Mouse (Mus musculus) liver, postnatal 0 days (tissue): ENCODE results near the gene Igsf11. TPM values are rescaled to one million over a fixed set of nuclear protein-coding genes. Genes with fewer than 3 reads are reported as not detected.

Source experiments
- ATAC-seq: fragments of 200-750 bp; cut with Nextera tagmentation; 2 replicates; pipeline ENCODE4 v1.8.0; 2017; ENCODE audit warnings: mild to moderate bottlenecking, moderate library complexity
- DNase-seq: peaks from one replicate; pipeline ENCODE4 v3.0.0-alpha.2; 2016
- H3K27ac ChIP-seq: fragments of 300-500 bp; sonication (generic); 2 replicates; pipeline ENCODE4 v1.5.1; 2014; ENCODE audit warnings: antibody characterized with exemption, moderate library complexity, mild to moderate bottlenecking, low read depth
- H3K27me3 ChIP-seq: fragments of 300-500 bp; sonication (generic); 2 replicates; pipeline ENCODE4 v1.6.1; 2014; ENCODE audit warnings: low read length, control low read depth, mixed read lengths; ENCODE audit not compliant: insufficient read depth
- H3K36me3 ChIP-seq: fragments of 300-500 bp; sonication (generic); replicated peaks from 2 replicates; pipeline ENCODE4 v1.6.1; 2014; ENCODE audit warnings: mild to moderate bottlenecking, control low read depth, low read length, moderate library complexity, mixed read lengths; ENCODE audit not compliant: insufficient read depth
- H3K4me1 ChIP-seq: fragments of 300-500 bp; sonication (generic); 2 replicates; pipeline ENCODE4 v1.6.1; 2014; ENCODE audit warnings: antibody characterized with exemption, mild to moderate bottlenecking, control low read depth; ENCODE audit not compliant: insufficient read depth
- H3K4me2 ChIP-seq: fragments of 300-500 bp; sonication (generic); 2 replicates; pipeline ENCODE4 v1.6.1; 2014; ENCODE audit warnings: low read depth, mild to moderate bottlenecking, low read length, moderate library complexity, mixed read lengths
- H3K4me3 ChIP-seq: fragments of 300-500 bp; sonication (generic); 2 replicates; pipeline ENCODE4 v1.5.1; 2014; ENCODE audit warnings: low read depth, low read length
- H3K9ac ChIP-seq: fragments of 300-500 bp; sonication (generic); replicated peaks from 2 replicates; pipeline ENCODE4 v1.6.1; 2014; ENCODE audit warnings: mild to moderate bottlenecking, moderate library complexity
- H3K9me3 ChIP-seq: fragments of 300-500 bp; sonication (generic); 2 replicates; pipeline ENCODE4 v1.6.1; 2016; ENCODE audit warnings: mild to moderate bottlenecking, control low read depth, low read length, mixed read lengths
- CTCF ChIP-seq: sonication (generic); IDR thresholded peaks from 2 replicates; pipeline ENCODE4 v1.5.1; 2016; ENCODE audit warnings: antibody characterized with exemption, low read depth
- EP300 ChIP-seq: IDR thresholded peaks from 2 replicates; pipeline ENCODE4 v1.6.1; 2016; ENCODE audit warnings: antibody characterized with exemption, low read depth, mild to moderate bottlenecking
- WGBS: fragments of 180-500 bp; shearing (Covaris S2); extraction: QIAGEN DNeasy Blood & Tissue Kit; methylation state at CpG from one replicate; pipeline ENCODE4 v1.1.7; 2014; ENCODE audit not compliant: insufficient replicate concordance; 5-methylcytosine and 5-hydroxymethylcytosine counted together
- polyA plus RNA-seq: library from polyadenylated mRNA; unstranded; fragments of >200 nt; fragmentation: Nextera tagmentation; extraction: Ambion mirVana; gene quantifications from 2 replicates; pipeline ENCODE4 v1.2.1, GENCODE M21; 2015

Igsf11 gene
- polyA plus RNA-seq, 1 experiment from 2014 or later, result 2.1 TPM

GRCm38 (mm10) chr16:38961865-38962264 lies 69.4 kb downstream of the Igsf11 start:
- Histone ChIP-seq H3K9me3 (no peaks in the 10 kb centered on the region; the same call in 1 of the 2 replicates), H3K4me1 (no peaks in the 10 kb centered on the region), H3K4me2 (no peak overlapping the region), H3K27me3 (no peaks in the 10 kb centered on the region), H3K27ac (no peak overlapping the region), H3K4me3 (no peak overlapping the region), H3K9ac (no peak overlapping the region), H3K36me3 (no peaks in the 10 kb centered on the region)
- WGBS, result 74% methylated on average over 2 of the region's 2 CpGs
- TF ChIP-seq CTCF (no peak), EP300 (no peak)
- no peak for DNase-seq
- no peak for ATAC-seq

DNA sequence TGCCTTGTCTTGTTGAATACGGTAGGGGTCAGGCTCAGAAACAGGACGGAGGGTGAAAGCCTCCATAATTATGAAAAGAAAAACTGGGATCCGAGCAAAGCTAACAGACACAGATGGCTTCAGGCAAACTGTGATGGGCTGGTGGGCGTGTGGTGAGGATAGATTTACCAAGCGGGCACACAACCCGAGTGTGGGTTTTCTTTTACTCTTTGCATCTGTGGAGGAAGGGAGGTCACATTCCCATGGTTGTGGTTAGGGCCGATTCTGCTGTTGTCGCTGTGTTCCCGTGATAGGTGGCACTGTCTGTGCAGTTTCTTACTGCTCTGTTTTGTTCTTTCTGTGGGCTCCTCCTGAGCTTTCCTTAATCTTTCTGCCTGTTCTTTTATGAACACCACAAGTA lies 70.2 kb downstream of the Igsf11 start:
- Histone ChIP-seq H3K4me2 (no peak overlapping the region), H3K36me3 (no peaks in the 10 kb centered on the region), H3K4me1 (no peaks in the 10 kb centered on the region), H3K9me3 (no peaks in the 10 kb centered on the region), H3K4me3 (no peak overlapping the region), H3K9ac (no peak overlapping the region), H3K27ac (no peak overlapping the region), H3K27me3 (no peaks in the 10 kb centered on the region)
- DNase-seq, result no peak
- 68% methylated on average over 9 of the region's 9 CpGs for WGBS
- no peak for ATAC-seq
- TF ChIP-seq EP300, result no peak
- TF ChIP-seq CTCF, result no peak

DNA sequence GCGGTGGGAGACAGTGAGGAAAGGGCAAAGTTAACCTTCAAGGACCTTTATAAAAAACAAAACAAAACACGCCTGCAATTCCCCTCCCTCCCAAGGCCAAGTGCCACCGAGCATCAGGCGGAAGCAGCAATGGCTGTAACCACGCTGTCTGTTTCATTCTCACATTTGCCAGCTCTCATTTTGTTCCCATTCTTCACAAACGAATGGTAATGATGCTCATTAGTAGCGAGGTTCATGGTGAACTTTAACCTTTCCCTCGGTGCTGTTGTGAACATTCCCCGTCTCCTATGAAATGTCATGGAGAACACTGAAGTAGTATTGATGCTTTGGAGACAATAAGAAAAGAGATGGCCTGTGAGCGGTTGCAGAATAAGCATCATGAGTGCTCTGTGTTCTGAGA lies 74.6 kb downstream of the Igsf11 start:
- no peaks in the 10 kb centered on the region for H3K9me3 ChIP-seq
- no peak overlapping the region for H3K4me2 ChIP-seq
- H3K27ac ChIP-seq, result no peak overlapping the region
- no peak for TF ChIP-seq CTCF
- TF ChIP-seq EP300, result no peak
- no peak overlapping the region for H3K4me3 ChIP-seq
- H3K27me3 ChIP-seq, result no peaks in the 10 kb centered on the region
- DNase-seq, result no peak
- H3K36me3 ChIP-seq, result no peaks in the 10 kb centered on the region
- 81% methylated on average over 10 of the region's 10 CpGs for WGBS
- no peak for ATAC-seq
- H3K4me1 ChIP-seq, result no peaks in the 10 kb centered on the region
- no peak overlapping the region for H3K9ac ChIP-seq

DNA sequence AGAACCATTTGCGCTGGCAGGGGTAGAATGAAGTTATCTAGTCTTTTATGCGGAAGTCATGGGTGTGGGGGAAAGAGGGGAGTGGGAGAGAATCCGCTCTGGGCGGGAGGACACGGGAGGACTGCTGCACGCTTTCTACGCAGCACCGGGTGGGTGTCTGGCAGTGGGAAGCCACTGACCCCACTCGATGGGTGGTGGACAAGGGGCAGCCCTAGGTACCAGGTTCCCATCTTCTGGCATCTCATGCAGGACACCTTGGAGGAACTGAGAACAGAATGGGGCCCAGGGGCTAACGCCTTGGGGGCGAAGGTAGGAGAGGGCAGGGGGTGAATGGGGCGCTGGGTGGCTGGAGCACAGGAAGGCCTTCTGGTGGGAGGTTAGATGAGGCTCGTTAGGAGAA lies 83.7 kb downstream of the Igsf11 start:
- DNase-seq, result no peak
- no peak overlapping the region for H3K9ac ChIP-seq
- H3K27ac ChIP-seq, result no peak overlapping the region
- H3K4me2 ChIP-seq, result no peak overlapping the region
- H3K27me3 ChIP-seq, result no peaks in the 10 kb centered on the region
- no peaks in the 10 kb centered on the region for H3K36me3 ChIP-seq
- 62% methylated on average over 13 of the region's 13 CpGs for WGBS
- no peak for TF ChIP-seq CTCF
- ATAC-seq, result no peak
- H3K9me3 ChIP-seq, result no peaks in the 10 kb centered on the region
- H3K4me3 ChIP-seq, result no peak overlapping the region
- H3K4me1 ChIP-seq, result no peaks in the 10 kb centered on the region

- Histone ChIP-seq H3K36me3 (no peaks in the 10 kb centered on the region), H3K4me1 (no peaks in the 10 kb centered on the region), H3K9ac (no peak overlapping the region), H3K4me2 (no peak overlapping the region), H3K27ac (no peak overlapping the region), H3K9me3 (no peaks in the 10 kb centered on the region), H3K27me3 (no peaks in the 10 kb centered on the region), H3K4me3 (no peak overlapping the region)
- WGBS, result 71% methylated on average over 2 of the region's 2 CpGs
- DNase-seq, result no peak
- no peak for ATAC-seq
- TF ChIP-seq CTCF (no peak), EP300 (no peak)
These were observed 86.1 kb downstream of the Igsf11 start for GRCm38 (mm10) chr16:38978546-38978945.

GRCm38 (mm10) chr16:38980546-38980945 lies 88.1 kb downstream of the Igsf11 start:
- no peak overlapping the region for H3K4me3 ChIP-seq
- H3K27me3 ChIP-seq, result no peaks in the 10 kb centered on the region
- DNase-seq (no peak), ATAC-seq (no peak)
- no peaks in the 10 kb centered on the region for H3K9me3 ChIP-seq
- no peak overlapping the region for H3K4me2 ChIP-seq
- no peak overlapping the region for H3K9ac ChIP-seq
- TF ChIP-seq EP300 (no peak), CTCF (no peak)
- no peaks in the 10 kb centered on the region for H3K36me3 ChIP-seq
- no peaks in the 10 kb centered on the region for H3K4me1 ChIP-seq
- 48% methylated on average over 5 of the region's 5 CpGs for WGBS
- H3K27ac ChIP-seq, result no peak overlapping the region

GRCm38 (mm10) chr16:38982051-38982450 lies 89.6 kb downstream of the Igsf11 start:
- 33% methylated on average over 5 of the region's 5 CpGs for WGBS
- Histone ChIP-seq H3K36me3 (no peaks in the 10 kb centered on the region), H3K4me2 (no peak overlapping the region), H3K27me3 (no peaks in the 10 kb centered on the region), H3K9ac (no peak overlapping the region), H3K9me3 (no peaks in the 10 kb centered on the region), H3K4me1 (no peaks in the 10 kb centered on the region), H3K27ac (no peak overlapping the region), H3K4me3 (no peak overlapping the region)
- ATAC-seq, result no peak
- TF ChIP-seq EP300 (no peak), CTCF (no peak)
- no peak for DNase-seq
